Mouse (Mus musculus) CH12.LX (cell line): ENCODE results near the gene Apoa2. TPM values are rescaled to one million over a fixed set of nuclear protein-coding genes. Genes with fewer than 3 reads are reported as not detected.

Experiments used
- DNase-seq: peaks from one replicate; pipeline ENCODE4 v3.0.0-alpha.2; 2013; ENCODE audit errors: extremely low read depth
- H3K27ac ChIP-seq: 2 replicates; pipeline ENCODE4 v1.5.1; 2012; ENCODE audit warnings: low read depth, mild to moderate bottlenecking, control low read depth, moderate library complexity; ENCODE audit not compliant: insufficient read depth
- H3K27me3 ChIP-seq: replicated peaks from 2 replicates; pipeline ENCODE3; 2012; ENCODE audit warnings: inconsistent platforms
- H3K36me3 ChIP-seq, 2 experiments: replicated peaks in 1 of 2; 2 replicates each; pipeline versions ENCODE3 to v1.6.1; 2012; ENCODE audit warnings: inconsistent platforms in 1 of 2, low read length in 1 of 2, mild to moderate bottlenecking in 1 of 2, mixed read lengths in 1 of 2, moderate library complexity in 1 of 2; ENCODE audit not compliant: control insufficient read depth in 1 of 2, insufficient read depth in 1 of 2
- H3K4me1 ChIP-seq, 2 experiments: 2 replicates each; pipeline ENCODE4 v1.6.1; 2012; ENCODE audit warnings: inconsistent platforms in 1 of 2, moderate library complexity in 1 of 2; ENCODE audit not compliant: insufficient read depth in 2 of 2, control insufficient read depth in 1 of 2
- H3K4me2 ChIP-seq: 2 replicates; pipeline ENCODE4 v1.6.1; 2012; ENCODE audit warnings: low read depth, mild to moderate bottlenecking, control low read depth; ENCODE audit not compliant: poor library complexity, insufficient read depth, severe bottlenecking
- H3K4me3 ChIP-seq, 3 experiments: fragments of 150-350 bp in 1 of 3; sonication (generic) in 1 of 3; replicated peaks in 1 of 3; 2 replicates each; pipeline versions ENCODE3 to v1.5.1; 2011 to 2012; ENCODE audit warnings: low read depth in 2 of 3, low read length in 2 of 3, mild to moderate bottlenecking in 2 of 3, moderate library complexity in 2 of 3, control low read depth in 1 of 3, improper control_type of control experiment in 1 of 3, inconsistent platforms in 1 of 3, mixed read lengths in 1 of 3; ENCODE audit not compliant: poor library complexity in 1 of 3
- H3K79me2 ChIP-seq: replicated peaks from 2 replicates; pipeline ENCODE4 v1.6.1; 2012; ENCODE audit warnings: mild to moderate bottlenecking, moderate library complexity; ENCODE audit not compliant: control insufficient read depth, poor library complexity, insufficient read depth, severe bottlenecking; ENCODE audit errors: extremely low read depth
- H3K9ac ChIP-seq: 2 replicates; pipeline ENCODE4 v1.6.1; 2012; ENCODE audit warnings: low read depth, mild to moderate bottlenecking, control low read depth, moderate library complexity; ENCODE audit not compliant: insufficient read depth
- H3K9me3 ChIP-seq: replicated peaks from 2 replicates; pipeline ENCODE3; 2012; ENCODE audit warnings: low read length, inconsistent platforms, mixed read lengths
- BHLHE40 ChIP-seq: IDR thresholded peaks from 2 replicates; pipeline ENCODE4 v1.6.1; 2011; ENCODE audit warnings: mild to moderate bottlenecking, low read depth, low read length, improper control_type of control experiment
- CHD1 ChIP-seq: IDR thresholded peaks from 2 replicates; pipeline ENCODE4 v1.6.1; 2012; ENCODE audit warnings: low read depth, low read length, improper control_type of control experiment, inconsistent platforms
- CHD2 ChIP-seq: IDR thresholded peaks from 2 replicates; pipeline ENCODE4 v1.6.1; 2011; ENCODE audit warnings: low read length, improper control_type of control experiment
- CTCF ChIP-seq, 2 experiments: IDR thresholded peaks in 1 of 2; conservative IDR thresholded peaks in 1 of 2; 2 replicates each; pipeline ENCODE4 v1.5.1; 2011 to 2012; ENCODE audit warnings: low read depth in 2 of 2, low read length in 2 of 2, improper control_type of control experiment in 1 of 2, inconsistent platforms in 1 of 2, mild to moderate bottlenecking in 1 of 2, moderate library complexity in 1 of 2
- E2F4 ChIP-seq: IDR thresholded peaks from 2 replicates; pipeline ENCODE4 v1.6.1; 2011; ENCODE audit warnings: low read depth, low read length, improper control_type of control experiment; ENCODE audit not compliant: insufficient replicate concordance
- ETS1 ChIP-seq: conservative IDR thresholded peaks from 2 replicates; pipeline ENCODE4 v1.6.1; 2012; ENCODE audit warnings: low read depth, mild to moderate bottlenecking, inconsistent platforms, low read length, improper control_type of control experiment, moderate library complexity
- HCFC1 ChIP-seq: IDR thresholded peaks from 2 replicates; pipeline ENCODE4 v1.6.1; 2012; ENCODE audit warnings: low read depth, mild to moderate bottlenecking, inconsistent platforms, low read length, improper control_type of control experiment
- JUND ChIP-seq: conservative IDR thresholded peaks from 2 replicates; pipeline ENCODE4 v1.6.1; 2011; ENCODE audit warnings: low read depth, low read length, improper control_type of control experiment
- KAT2A ChIP-seq: IDR thresholded peaks from 2 replicates; pipeline ENCODE4 v1.6.1; 2012; ENCODE audit warnings: low read length, improper control_type of control experiment, inconsistent platforms; ENCODE audit not compliant: insufficient replicate concordance
- MAFK ChIP-seq: IDR thresholded peaks from 2 replicates; pipeline ENCODE4 v1.6.1; 2011; ENCODE audit warnings: low read length, improper control_type of control experiment; ENCODE audit not compliant: insufficient replicate concordance
- MAZ ChIP-seq: IDR thresholded peaks from 2 replicates; pipeline ENCODE4 v1.6.1; 2012; ENCODE audit warnings: low read depth, mild to moderate bottlenecking, inconsistent platforms, low read length, improper control_type of control experiment, moderate library complexity
- MXI1 ChIP-seq: IDR thresholded peaks from 2 replicates; pipeline ENCODE4 v1.6.1; 2011; ENCODE audit warnings: mild to moderate bottlenecking, low read depth, low read length, improper control_type of control experiment
- MYC ChIP-seq: IDR thresholded peaks from 2 replicates; pipeline ENCODE4 v1.6.1; 2011; ENCODE audit warnings: low read depth, mild to moderate bottlenecking, improper control_type of control experiment, low read length
- PAX5 ChIP-seq: IDR thresholded peaks from 2 replicates; pipeline ENCODE4 v1.6.1; 2012; ENCODE audit warnings: low read length, inconsistent platforms, mixed read lengths
- POLR2AphosphoS2 ChIP-seq: IDR thresholded peaks from 2 replicates; pipeline ENCODE4 v1.6.1; 2011; ENCODE audit warnings: low read depth, low read length, improper control_type of control experiment
- RCOR1 ChIP-seq: conservative IDR thresholded peaks from 2 replicates; pipeline ENCODE4 v1.6.1; 2012; ENCODE audit warnings: low read depth, mild to moderate bottlenecking, inconsistent platforms, low read length, improper control_type of control experiment
- SIN3A ChIP-seq: IDR thresholded peaks from 2 replicates; pipeline ENCODE4 v1.6.1; 2012; ENCODE audit warnings: low read length, improper control_type of control experiment, inconsistent platforms
- SMC3 ChIP-seq: IDR thresholded peaks from 2 replicates; pipeline ENCODE4 v1.6.1; 2011; ENCODE audit warnings: low read depth, low read length, improper control_type of control experiment
- TBP ChIP-seq: conservative IDR thresholded peaks from 2 replicates; pipeline ENCODE4 v1.6.1; 2011; ENCODE audit warnings: low read depth, low read length, improper control_type of control experiment
- TCF12 ChIP-seq: IDR thresholded peaks from 2 replicates; pipeline ENCODE4 v1.6.1; 2014; ENCODE audit warnings: low read depth, mild to moderate bottlenecking, inconsistent platforms, low read length, improper control_type of control experiment
- USF1 ChIP-seq: IDR thresholded peaks from 2 replicates; pipeline ENCODE4 v1.6.1; 2014; ENCODE audit warnings: low read depth, mild to moderate bottlenecking, inconsistent platforms, low read length, improper control_type of control experiment
- USF2 ChIP-seq: conservative IDR thresholded peaks from 2 replicates; pipeline ENCODE4 v1.6.1; 2011; ENCODE audit warnings: low read depth, low read length, improper control_type of control experiment
- ZC3H11A ChIP-seq: IDR thresholded peaks from 2 replicates; pipeline ENCODE4 v1.6.1; 2012; ENCODE audit warnings: low read depth, mild to moderate bottlenecking, inconsistent platforms, low read length, improper control_type of control experiment
- dilution Hi-C: fragments of 300-500 bp; cut with MboI; formaldehyde crosslinking; loops from 2 replicates; pipeline ENCODE4 v1.14.3; 2020; ENCODE audit warnings: low sequenced_read_pairs; ENCODE audit not compliant: extremely low pct_unique_long_range_greater_than_20kb, extremely low pct_ligation_motif_present
- in situ Hi-C: fragments of 300-500 bp; cut with MboI; formaldehyde crosslinking; loops from 3 replicates; pipeline ENCODE4 v1.14.3; 2019; ENCODE audit warnings: low sequenced_read_pairs, low pct_ligation_motif_present, low pct_unique_long_range_greater_than_20kb, mixed read lengths
- polyA plus RNA-seq: library from polyadenylated mRNA; unstranded; fragments of >175 nt; gene quantifications from 2 replicates; pipeline ENCODE4 v1.2.1, GENCODE M21; 2012; ENCODE audit warnings: low read depth; ENCODE audit not compliant: insufficient read length
- total RNA-seq, 2 experiments: library from RNA; depleted of rRNA; stranded (reverse); fragments of 300-350 nt in 1 of 2; fragments of >200 nt in 1 of 2; gene quantifications; 2 replicates each; pipeline ENCODE4 v1.2.3; 2012 to 2014

Gene Apoa2
- total and polyA plus RNA-seq, 3 experiments, result 3.0 to 5.3 (median 3.1) TPM

GRCm38 (mm10) chr1:171209409-171209808, 15.4 kb upstream of the Apoa2 start:
- TF ChIP-seq CHD2 (no peak), PAX5 (no peak), MAFK (no peak), USF2 (no peak), MAZ (no peak), JUND (no peak), SIN3A (no peak), TCF12 (no peak), MYC (no peak), ZC3H11A (no peak), TBP (no peak), BHLHE40 (no peak), CHD1 (no peak), HCFC1 (no peak), SMC3 (no peak)
- Histone ChIP-seq H3K79me2 (no peaks in the 10 kb centered on the region), H3K9me3 (peaks cover 5% of the 10 kb centered on the region), H3K36me3 (no peaks in the 10 kb centered on the region), H3K4me3 (no peak overlapping the region), H3K4me1 (no peaks in the 10 kb centered on the region), H3K4me2 (no peak overlapping the region), H3K27ac (no peak overlapping the region), H3K9ac (no peak overlapping the region), H3K27me3 (peaks cover 33% of the 10 kb centered on the region)
- in situ Hi-C loops, result no loop called here
- no peak for DNase-seq
- dilution Hi-C loops, result no loop called here

- no peak for TF ChIP-seq MYC
- no peak for TF ChIP-seq E2F4
- TF ChIP-seq CHD2, result no peak
- TF ChIP-seq CTCF (conservative IDR thresholded peaks at IDR 0.05 in 1 of 2, IDR thresholded peaks at IDR 0.05 in 1 of 2; ENCODE audit: low read depth in 2 of 2, low read length in 2 of 2), result no peak
- TF ChIP-seq TBP, result no peak
- TF ChIP-seq RCOR1, result no peak
- no peak for TF ChIP-seq POLR2AphosphoS2
- TF ChIP-seq ETS1, result no peak
- TF ChIP-seq USF1, result no peak
- TF ChIP-seq PAX5, result no peak
- no peak for TF ChIP-seq MXI1
- no peak for TF ChIP-seq KAT2A
- no peak for TF ChIP-seq BHLHE40
- no peak for TF ChIP-seq TCF12
- Histone ChIP-seq H3K27ac (no peak overlapping the region), H3K9me3 (peaks cover 5% of the 10 kb centered on the region), H3K36me3 (peaks cover 0 to 5% of the 10 kb centered on the region in 2 experiments), H3K4me1 (peaks cover 2 to 10% of the 10 kb centered on the region in 2 experiments; a peak in 2 of 4 replicates), H3K79me2 (no peaks in the 10 kb centered on the region), H3K9ac (no peak overlapping the region), H3K4me2 (no peak overlapping the region), H3K27me3 (peaks cover 19% of the 10 kb centered on the region), H3K4me3 (no peak overlapping the region)
- dilution Hi-C loops, result no loop called here
- no peak for DNase-seq
- in situ Hi-C loops, result loop anchor here (5.0 kb wide), 1 partner anchor 36 kb away; no protein-coding TSS in a partner anchor
Observed at GRCm38 (mm10) chr1:171212854-171213253, 12.0 kb upstream of the Apoa2 start.
